Mouse (Mus musculus) kidney, adult 2 months (tissue): ENCODE measurements around the gene Vwa8.

Source experiments
- CTCF ChIP-seq: fragments of 200-500 bp; conservative IDR thresholded peaks from 2 replicates; pipeline ENCODE4 v1.5.1; 2011; ENCODE audit warnings: low read depth, mild to moderate bottlenecking, control low read depth, low read length, moderate library complexity, mixed read lengths; ENCODE audit not compliant: insufficient read depth, insufficient read length
- POLR2A ChIP-seq: fragments of 200-500 bp; IDR thresholded peaks from one replicate; pipeline ENCODE4 v1.6.1; 2011; ENCODE audit warnings: low read depth, low read length, control low read depth

- TF ChIP-seq CTCF (no peak), POLR2A (no peak)
Measured at GRCm38 (mm10) chr14:78881563-78881962, 32.7 kb downstream of the Vwa8 start.
